Mouse (Mus musculus) heart, postnatal 14 days (tissue): ENCODE data around the gene Megf8. TPM values are rescaled to one million over a fixed set of nuclear protein-coding genes. Genes with fewer than 3 reads are reported as not detected.
"Not testable (repeated sequence)": the region's sequence is repeated elsewhere in the genome, so short reads cannot be mapped to it uniquely, and the experiment has no call there.

Experiments used
- DNase-seq, 2 experiments: peaks; one replicate each; pipeline ENCODE4 v3.0.0; 2021 to 2022
- intact Hi-C: fragments of 180-260 bp; cut with DNase I; formaldehyde crosslinking; loops from one replicate; pipeline ENCODE4 v1.15.1; 2025
- total RNA-seq, 2 experiments: library from RNA; stranded (reverse); gene quantifications; 2 replicates each; pipeline ENCODE4 v1.2.3; 2021

Gene Megf8
- total RNA-seq, 2 experiments from 2014 or later = 26.7 to 29.6 TPM

- intact Hi-C loops = loop anchor here (2.0 to 10.0 kb wide), 3 partner anchors 35 to 343 kb away; partner anchors contain the start of gene Rabac1
- DNase-seq = peak in 1 of 2 experiments; percentile 11
These were observed 559 bp downstream of the Megf8 start for GRCm38 (mm10) chr7:25317446-25317999.

DNA sequence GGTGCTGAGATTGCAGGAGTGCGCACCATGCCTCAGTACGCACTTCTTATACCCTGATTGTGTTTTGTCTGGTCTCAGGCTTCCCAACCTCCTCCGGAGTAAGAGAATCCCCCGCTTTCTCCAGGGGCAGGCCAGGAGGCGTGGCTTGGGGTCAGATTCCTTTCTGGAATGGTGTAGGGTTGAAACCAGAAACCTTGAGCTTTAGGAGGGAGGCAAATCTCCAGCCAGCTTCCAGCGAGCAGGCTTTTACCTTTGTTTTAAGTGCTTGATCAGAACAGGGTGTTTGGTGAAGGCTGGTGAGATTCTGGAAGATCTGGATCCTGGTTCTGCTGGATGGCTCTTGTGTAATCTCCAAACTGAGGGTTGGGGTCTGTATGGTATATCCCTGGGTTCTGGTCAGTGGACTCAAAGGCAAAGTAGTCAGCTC, 5.1 kb downstream of the Megf8 start:
- intact Hi-C loops = no loop called here
- peak in 1 of 2 experiments; percentile 36 for DNase-seq

GRCm38 (mm10) chr7:25323219-25323618, 6.3 kb downstream of the Megf8 start:
- DNase-seq = no peak
- intact Hi-C loops = no loop called here

- intact Hi-C loops = not testable (repeated sequence)
These were observed 8.5 kb downstream of the Megf8 start for GRCm38 (mm10) chr7:25325431-25325830.

GRCm38 (mm10) chr7:25326233-25326632, 9.3 kb downstream of the Megf8 start:
- DNase-seq = no peak
- intact Hi-C loops = no loop called here

More at GRCm38 (mm10) chr7:25325431-25325830, 8.5 kb downstream of the Megf8 start:
- not testable (repeated sequence) for DNase-seq

DNA sequence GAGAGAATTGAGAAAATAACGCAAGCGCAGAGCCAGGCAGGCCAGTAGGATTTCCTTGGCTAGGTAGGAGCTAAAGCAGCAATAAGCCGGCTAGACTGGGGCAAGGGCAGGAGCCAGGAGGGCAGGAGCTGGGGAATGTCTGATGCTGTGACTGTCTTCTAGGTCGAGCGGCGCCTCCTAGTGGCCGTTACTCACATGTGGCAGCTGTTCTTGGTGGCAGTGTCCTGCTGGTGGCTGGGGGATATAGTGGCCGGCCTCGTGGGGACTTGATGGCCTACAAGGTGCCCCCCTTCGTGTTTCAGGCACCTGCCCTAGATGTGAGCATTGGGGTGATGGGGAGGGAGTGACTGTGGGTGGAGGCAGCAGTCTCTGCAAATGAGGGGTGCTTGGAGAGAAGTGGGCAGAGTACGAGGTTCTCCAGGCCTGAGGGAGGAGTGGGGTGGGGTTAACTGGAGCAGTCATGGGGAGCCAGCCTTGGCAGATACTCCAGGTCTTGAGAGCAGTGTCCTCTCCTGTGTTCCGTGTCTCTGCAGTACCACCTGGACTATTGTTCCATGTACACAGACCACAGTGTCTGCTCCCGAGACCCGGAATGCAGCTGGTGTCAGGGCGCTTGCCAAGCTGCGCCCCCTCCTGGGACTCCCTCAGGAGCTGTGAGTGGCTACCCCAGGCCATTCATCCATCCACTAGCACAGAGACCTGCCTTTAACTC, 16.8 kb downstream of the Megf8 start:
- intact Hi-C loops = loop anchor here (5.0 kb wide), 1 partner anchor 201 kb away; no protein-coding TSS in a partner anchor
- DNase-seq = peak; percentile 74 to 81

GRCm38 (mm10) chr7:25334472-25334871, 17.5 kb downstream of the Megf8 start:
- no peak for DNase-seq
- intact Hi-C loops = loop anchor here (5.0 kb wide), 1 partner anchor 202 kb away; no protein-coding TSS in a partner anchor

DNA sequence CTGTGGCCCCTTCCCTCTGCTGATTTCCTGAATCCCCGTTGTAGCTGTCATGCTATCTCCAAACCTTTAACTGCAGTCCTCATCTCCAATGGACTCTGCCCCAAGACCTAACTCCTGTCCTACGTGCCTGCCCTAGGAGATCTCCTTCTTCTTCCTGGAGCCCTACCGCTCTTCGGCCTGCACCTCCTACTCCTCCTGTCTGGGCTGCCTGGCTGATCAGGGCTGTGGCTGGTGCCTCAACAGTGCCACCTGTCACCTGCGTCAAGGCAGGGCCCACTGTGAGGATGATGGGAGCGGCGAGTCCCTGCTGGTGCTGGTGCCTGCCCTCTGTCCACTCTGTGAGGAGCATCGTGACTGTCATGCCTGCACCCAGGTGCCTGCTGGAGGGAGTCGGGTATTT, 22.4 kb downstream of the Megf8 start:
- intact Hi-C loops = no loop called here
- DNase-seq = no peak

DNA sequence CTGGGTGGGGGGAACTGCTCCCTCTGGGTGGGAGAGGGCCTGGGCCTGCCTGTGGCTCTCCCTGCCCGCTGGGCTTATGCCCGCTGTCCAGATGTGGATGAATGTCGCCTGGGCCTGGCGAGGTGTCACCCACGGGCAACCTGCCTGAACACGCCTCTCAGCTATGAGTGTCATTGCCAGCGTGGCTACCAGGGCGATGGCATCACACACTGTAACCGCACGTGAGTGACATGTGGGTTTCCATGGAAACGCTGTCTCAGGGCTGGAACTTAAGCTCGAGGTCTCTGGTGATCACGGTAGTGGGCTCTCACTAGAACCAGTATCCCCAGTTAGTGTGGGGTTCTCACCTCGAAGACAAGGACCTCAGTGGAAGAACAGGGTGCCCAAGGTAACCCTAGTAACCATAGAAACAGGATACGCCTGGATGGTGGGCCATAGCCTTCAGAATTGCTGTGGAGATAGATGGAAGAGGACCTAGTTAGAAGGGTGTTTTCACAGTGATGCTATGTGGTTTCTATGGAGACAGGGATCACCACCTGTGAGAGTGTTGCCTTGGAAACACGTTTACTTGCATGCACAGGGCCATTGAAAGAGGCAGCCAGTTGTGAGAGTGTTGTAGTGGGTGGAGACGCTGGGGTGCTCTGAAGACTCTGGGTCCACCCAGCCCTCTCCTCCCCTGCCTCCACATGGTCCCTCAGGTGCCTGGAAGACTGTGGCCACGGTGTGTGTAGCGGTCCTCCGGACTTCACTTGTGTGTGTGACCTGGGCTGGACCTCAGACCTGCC, 24.2 kb downstream of the Megf8 start:
- intact Hi-C loops = no loop called here
- no peak for DNase-seq

DNA sequence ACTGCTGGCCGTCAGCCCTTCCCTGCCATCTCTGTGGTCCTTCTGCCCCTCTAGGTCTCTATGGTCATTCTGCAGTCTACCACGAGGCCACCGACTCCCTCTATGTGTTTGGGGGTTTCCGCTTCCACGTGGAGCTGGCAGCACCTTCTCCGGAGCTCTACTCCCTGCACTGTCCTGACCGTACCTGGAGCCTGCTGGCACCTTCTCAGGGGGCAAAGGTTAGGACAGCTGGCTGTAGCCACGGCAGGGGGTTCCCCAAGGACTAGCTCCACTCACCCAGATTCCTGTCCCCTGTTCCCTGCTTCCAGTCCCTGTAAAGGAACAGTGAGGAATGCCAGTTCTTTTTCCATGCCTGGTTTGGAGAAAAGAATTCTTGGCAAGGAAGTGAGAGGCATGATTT, 31.9 kb downstream of the Megf8 start:
- intact Hi-C loops = no loop called here

DNA sequence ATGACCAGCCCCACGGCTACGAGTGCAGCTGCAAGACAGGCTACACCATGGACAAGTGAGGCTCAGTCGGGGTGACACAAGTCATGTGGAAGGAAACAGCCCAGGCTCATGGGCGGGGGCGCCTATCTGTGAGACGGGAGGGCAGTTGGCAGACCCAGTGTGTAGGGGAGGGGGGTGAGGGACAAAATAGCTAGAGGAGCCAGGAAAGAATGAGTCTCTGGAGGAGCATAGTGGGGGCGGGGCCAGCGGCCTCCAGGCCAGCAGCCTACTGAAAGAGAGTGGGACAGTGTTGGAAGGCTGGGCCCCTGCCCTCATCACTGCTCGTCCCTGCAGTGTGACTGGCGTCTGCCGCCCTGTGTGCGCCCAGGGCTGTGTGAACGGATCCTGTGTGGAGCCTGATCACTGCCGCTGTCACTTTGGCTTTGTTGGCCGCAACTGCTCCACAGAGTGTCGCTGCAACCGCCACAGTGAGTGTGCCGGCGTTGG, 41.8 kb downstream of the Megf8 start:
- intact Hi-C loops = no loop called here

More for the DNA sequence above, 31.9 kb downstream of the Megf8 start:
- DNase-seq = no peak

GRCm38 (mm10) chr7:25363151-25363550, 46.2 kb downstream of the Megf8 start:
- no peak for DNase-seq
- intact Hi-C loops = no loop called here

More for the DNA sequence above, 41.8 kb downstream of the Megf8 start:
- peak; percentile 41 to 48 for DNase-seq

- intact Hi-C loops = no loop called here
- no peak for DNase-seq
These were observed 46.7 kb downstream of the Megf8 start for GRCm38 (mm10) chr7:25363632-25364031.

- intact Hi-C loops = no loop called here
- DNase-seq = no peak
These were observed 49.1 kb downstream of the Megf8 start for GRCm38 (mm10) chr7:25365937-25366625.

GRCm38 (mm10) chr7:25367632-25368293, 50.8 kb downstream of the Megf8 start:
- no peak for DNase-seq
- intact Hi-C loops = loop anchor here (2.0 kb wide), 1 partner anchor 35 kb away; no protein-coding TSS in a partner anchor

- intact Hi-C loops = loop anchor here (2.0 kb wide), 1 partner anchor 34 kb away; no protein-coding TSS in a partner anchor
- no peak for DNase-seq
These were observed 51.4 kb downstream of the Megf8 start for GRCm38 (mm10) chr7:25368333-25368732.

GRCm38 (mm10) chr7:25369058-25369749, 52.2 kb downstream of the Megf8 start, which contains the start of gene Cnfn:
Gene Cnfn (minus strand): TSS chr7:25369724.
- intact Hi-C loops = loop anchor here (2.0 kb wide), 1 partner anchor 34 kb away; no protein-coding TSS in a partner anchor
- DNase-seq = no peak

- intact Hi-C loops = no loop called here
- no peak for DNase-seq
These were observed 55.5 kb downstream of the Megf8 start for GRCm38 (mm10) chr7:25372441-25372840.

- intact Hi-C loops = no loop called here
- DNase-seq = peak; percentile 83 to 90
These were observed 59.6 kb downstream of the Megf8 start for GRCm38 (mm10) chr7:25376556-25376955.
